Mouse (Mus musculus) retina, postnatal 1 day (tissue): ENCODE measurements around the gene Rnh1.
A peak's percentile ranks its signal among the peaks of the same experiment; 100 is the strongest.

ENCODE experiments used
- DNase-seq: peaks from one replicate; pipeline ENCODE4 v3.0.0-alpha.2; 2012

Gene Rnh1

GRCm38 (mm10) chr7:141155362-141155761 lies 17.3 kb downstream of the Rnh1 start:
- no peak for DNase-seq

GRCm38 (mm10) chr7:141148639-141149038 lies 24.0 kb downstream of the Rnh1 start:
- DNase-seq, result no peak

- DNase-seq, result no peak
Measured at GRCm38 (mm10) chr7:141147044-141147443, 25.6 kb downstream of the Rnh1 start.

GRCm38 (mm10) chr7:141146043-141146595 lies 26.5 kb downstream of the Rnh1 start:
- no peak for DNase-seq

- DNase-seq, result no peak
Measured at GRCm38 (mm10) chr7:141145403-141145802, 27.3 kb downstream of the Rnh1 start.

- no peak for DNase-seq
Measured at GRCm38 (mm10) chr7:141144650-141145049, 28.0 kb downstream of the Rnh1 start.

- DNase-seq, result no peak
Measured at GRCm38 (mm10) chr7:141143861-141144260, 28.8 kb downstream of the Rnh1 start.

GRCm38 (mm10) chr7:141143112-141143511 lies 29.5 kb downstream of the Rnh1 start:
- peak; percentile 42 for DNase-seq

GRCm38 (mm10) chr7:141141326-141141725 lies 31.3 kb downstream of the Rnh1 start:
- no peak for DNase-seq

GRCm38 (mm10) chr7:141131904-141132755 lies 40.5 kb downstream of the Rnh1 start:
- no peak for DNase-seq

GRCm38 (mm10) chr7:141131024-141131820 lies 41.4 kb downstream of the Rnh1 start:
- peak; percentile 96 for DNase-seq

- no peak for DNase-seq
Measured at GRCm38 (mm10) chr7:141123517-141123856, 49.2 kb downstream of the Rnh1 start.

- DNase-seq, result peak; percentile 96
Measured at GRCm38 (mm10) chr7:141122689-141123516, 49.8 kb downstream of the Rnh1 start.

- DNase-seq, result no peak
Measured at GRCm38 (mm10) chr7:141122245-141122644, 50.4 kb downstream of the Rnh1 start, which contains the start of gene Ptdss2. Gene Ptdss2, plus strand, starts transcription at chr7:141122382.

- DNase-seq, result no peak
Measured at GRCm38 (mm10) chr7:141121051-141121531, 51.6 kb downstream of the Rnh1 start.

GRCm38 (mm10) chr7:141120605-141121004 lies 52.1 kb downstream of the Rnh1 start:
- no peak for DNase-seq

GRCm38 (mm10) chr7:141119487-141119886 lies 53.2 kb downstream of the Rnh1 start:
- no peak for DNase-seq

- no peak for DNase-seq
Measured at GRCm38 (mm10) chr7:141117636-141118035, 55.0 kb downstream of the Rnh1 start, which contains the start of gene Ano9. Gene Ano9, minus strand, starts transcription at chr7:141117806.

- DNase-seq, result no peak
Measured at GRCm38 (mm10) chr7:141115874-141116273, 56.8 kb downstream of the Rnh1 start.
